Mouse (Mus musculus) megakaryocyte, adult 5-6 weeks (primary cell): ENCODE measurements around the gene D430041D05Rik. TPM values are rescaled to one million over a fixed set of nuclear protein-coding genes. Genes with fewer than 3 reads are reported as not detected.

ENCODE experiments used
- ATAC-seq: 2 replicates; pipeline ENCODE4 v1.8.0; 2016; ENCODE audit warnings: mild to moderate bottlenecking, inconsistent platforms; ENCODE audit not compliant: poor library complexity, severe bottlenecking
- total RNA-seq, 2 experiments: library from RNA; stranded (forward) in 1 of 2; stranded (reverse) in 1 of 2; fragments of 153-499, 151-499 nt in 1 of 2; fragments of 221-1000, 200-1000 nt in 1 of 2; gene quantifications; 2 replicates each; pipeline versions ENCODE4 v1.2.3 to v1.2.4; 2015 to 2017

D430041D05Rik gene
- total RNA-seq, 2 experiments from 2014 or later, result not detected

DNA sequence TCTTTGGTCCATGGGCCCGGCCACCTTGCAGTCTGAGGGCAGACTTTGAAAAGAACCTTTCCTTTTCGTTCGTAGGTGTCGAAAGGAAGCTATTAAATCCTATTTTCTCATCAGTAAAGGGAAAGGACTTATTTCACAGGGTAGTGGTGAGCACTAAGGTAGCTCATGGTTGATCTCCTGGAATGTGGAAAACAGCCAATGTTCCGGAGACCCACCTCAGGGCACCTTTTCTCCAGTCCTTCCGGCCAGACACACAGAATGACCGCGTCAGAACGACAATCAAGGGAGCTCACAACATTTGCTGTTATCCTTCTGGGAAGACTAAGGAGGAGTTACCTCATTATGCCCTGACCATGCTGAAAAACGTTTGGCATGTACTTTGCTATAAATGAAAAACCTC, 314.6 kb downstream of the D430041D05Rik start:
- ATAC-seq, result no peak

DNA sequence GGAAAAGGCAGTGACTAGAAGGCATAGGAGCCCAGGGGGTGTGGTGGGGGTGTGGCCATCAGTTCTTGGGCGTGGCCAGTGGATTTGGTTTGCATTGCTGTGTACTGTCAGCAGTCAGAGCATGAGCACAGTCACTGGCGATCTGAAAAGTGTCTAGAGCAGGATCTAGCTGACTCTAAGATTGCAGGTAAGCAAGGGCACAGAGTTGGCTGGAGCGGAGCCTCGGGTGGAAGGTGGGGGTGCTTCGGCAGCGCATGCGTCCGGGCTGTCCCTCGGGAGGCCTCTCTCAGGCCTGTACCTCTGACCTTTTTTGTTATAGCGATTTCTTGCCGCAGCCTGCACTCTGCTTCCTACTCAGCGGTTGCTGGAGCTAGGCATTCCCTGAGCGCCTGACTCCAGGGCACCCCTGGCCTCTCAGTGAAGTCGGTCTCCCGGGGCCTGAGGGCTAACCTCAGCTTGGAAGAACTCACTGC, 315.0 kb downstream of the D430041D05Rik start, which contains the start of gene Cd59a:
Gene Cd59a (plus strand): TSS at position 61 of the 473 bp plus-strand sequence.
- peak; percentile 81 for ATAC-seq

DNA sequence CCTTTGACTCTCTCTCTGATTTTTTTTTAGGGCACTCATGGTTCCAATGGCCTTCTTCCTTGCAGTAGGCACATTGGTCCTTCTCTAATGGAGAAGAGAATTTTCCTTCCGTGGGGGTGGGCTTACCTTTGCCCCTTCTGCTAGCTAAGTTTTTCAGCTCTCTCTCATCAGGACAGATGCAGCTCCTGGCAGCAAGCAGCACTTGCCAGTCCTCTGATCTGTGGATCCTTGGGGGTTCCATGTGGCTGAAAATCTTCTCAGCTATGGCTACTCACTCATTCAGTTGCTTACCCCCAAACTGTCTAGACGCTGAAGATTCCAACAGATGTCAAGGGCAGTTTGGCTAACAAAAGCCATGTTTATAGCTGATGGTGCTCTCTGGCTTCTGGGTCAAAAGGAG, 317.5 kb downstream of the D430041D05Rik start:
- ATAC-seq, result no peak

Other genes with a start within 250 kb of the D430041D05Rik start
- 50.2 and 53.1 TPM in 2 replicates for gene Hipk3, start 83.4 kb upstream of the D430041D05Rik start, total RNA-seq (2015)
- gene Hipk3, start 83.4 kb upstream of the D430041D05Rik start, total RNA-seq (2017), result 39.1 and 50.4 TPM in 2 replicates
- 32.8 and 34.0 TPM in 2 replicates for gene Cstf3, start 179.5 kb upstream of the D430041D05Rik start, total RNA-seq (2015)
- gene Cstf3, start 179.5 kb upstream of the D430041D05Rik start, total RNA-seq (2017), result 16.0 and 21.5 TPM in 2 replicates